Mouse (Mus musculus) layer of hippocampus, adult 8-10 months (tissue): ENCODE data around the gene Calb2. TPM values are rescaled to one million over a fixed set of nuclear protein-coding genes. Genes with fewer than 3 reads are reported as not detected.

ENCODE experiments used
- DNase-seq, 2 experiments: peaks; one replicate each; pipeline ENCODE4 v3.0.0; 2022; ENCODE audit warnings: low spot score in 2 of 2
- total RNA-seq, 4 experiments: library from RNA; stranded (reverse); gene quantifications; 2 replicates each; pipeline ENCODE4 v1.2.4; 2022

The Calb2 gene
- total RNA-seq, 4 experiments from 2014 or later = 36.3 to 41.0 (median 38.6) TPM

DNA sequence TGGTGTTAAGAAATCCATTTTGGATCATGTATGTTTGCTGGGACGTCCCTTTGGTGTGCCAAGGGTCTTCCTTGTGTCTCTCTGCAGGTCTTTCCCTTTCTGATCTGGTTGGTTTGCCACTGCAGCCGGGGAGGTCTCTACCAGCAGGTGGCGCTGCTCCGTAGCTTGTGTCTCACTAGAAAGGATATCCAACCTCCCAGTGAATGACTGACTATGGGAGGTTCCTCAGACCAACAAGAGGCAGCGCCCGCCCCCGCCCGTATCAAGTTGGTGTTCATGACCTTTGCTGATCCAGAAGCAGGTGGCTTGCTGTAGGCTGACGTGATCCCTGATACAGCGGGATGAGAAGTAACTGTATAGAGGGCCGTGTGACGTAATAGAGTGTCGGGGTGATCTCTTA, 37.5 kb downstream of the Calb2 start:
- peak; percentile 48 to 84 for DNase-seq

DNA sequence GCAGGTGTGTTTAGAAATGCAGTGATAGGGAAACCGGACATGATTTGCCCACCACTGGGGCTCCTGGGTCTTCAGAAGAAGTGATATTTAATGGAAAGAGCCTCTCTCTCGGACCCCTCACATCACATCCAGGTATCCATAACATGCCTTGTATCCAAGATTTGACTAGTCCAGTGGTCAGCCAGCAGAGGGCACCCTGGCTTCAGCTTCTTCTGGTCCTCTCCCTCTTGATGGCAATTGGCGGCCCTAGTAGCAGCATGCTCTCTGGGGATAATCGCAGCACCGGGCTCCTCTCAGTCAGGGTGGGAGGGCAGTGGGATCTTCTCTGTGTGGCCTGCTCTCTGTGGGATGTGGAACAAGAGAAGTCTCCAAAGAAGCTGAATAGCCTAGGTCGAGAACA, 48.3 kb downstream of the Calb2 start:
- peak in 1 of 2 experiments; percentile 27 for DNase-seq

DNA sequence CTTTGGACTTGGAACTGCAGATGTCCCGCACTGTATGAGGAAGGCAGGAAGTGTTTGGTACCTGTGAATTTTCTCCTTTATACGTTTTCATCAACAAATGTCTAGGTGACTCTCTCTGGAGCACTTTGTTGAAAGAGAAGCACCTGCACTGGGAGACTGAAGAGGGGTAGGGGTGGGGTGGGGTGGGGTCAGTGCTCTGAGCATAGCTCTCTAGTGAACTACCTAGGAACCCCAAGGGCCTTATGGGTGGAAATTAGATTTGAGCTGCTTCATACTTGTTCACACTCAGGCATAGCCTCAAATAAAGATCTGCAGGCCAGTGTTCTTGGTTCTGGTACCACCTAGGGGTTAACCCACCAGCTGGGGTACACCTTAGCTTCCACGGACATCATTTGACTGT, 65.4 kb downstream of the Calb2 start, which contains the start of gene Gm17720:
Gene Gm17720, minus strand, starts transcription at position 101 of the 400 bp plus-strand sequence.
- no peak for DNase-seq

DNA sequence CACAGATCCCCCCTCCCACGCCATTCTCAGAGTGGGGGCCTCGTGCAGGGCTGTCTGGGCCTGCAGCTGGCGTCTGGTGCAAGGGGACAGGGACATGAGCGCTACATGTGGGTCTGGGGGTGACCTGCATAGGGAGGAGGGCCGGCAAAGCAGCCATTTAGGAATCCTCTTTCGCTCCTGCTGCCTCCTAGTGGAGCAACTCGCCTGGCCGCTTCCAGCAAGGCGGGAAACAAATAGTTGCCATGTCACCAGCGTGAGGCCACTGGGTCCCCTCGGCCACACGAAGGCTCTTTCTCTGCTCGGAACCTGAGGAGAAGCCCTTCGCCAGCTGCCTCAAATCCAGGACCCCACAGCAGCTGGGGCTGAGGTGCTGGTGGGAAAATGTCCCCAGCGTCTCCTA, 66.3 kb downstream of the Calb2 start:
- DNase-seq = no peak

DNA sequence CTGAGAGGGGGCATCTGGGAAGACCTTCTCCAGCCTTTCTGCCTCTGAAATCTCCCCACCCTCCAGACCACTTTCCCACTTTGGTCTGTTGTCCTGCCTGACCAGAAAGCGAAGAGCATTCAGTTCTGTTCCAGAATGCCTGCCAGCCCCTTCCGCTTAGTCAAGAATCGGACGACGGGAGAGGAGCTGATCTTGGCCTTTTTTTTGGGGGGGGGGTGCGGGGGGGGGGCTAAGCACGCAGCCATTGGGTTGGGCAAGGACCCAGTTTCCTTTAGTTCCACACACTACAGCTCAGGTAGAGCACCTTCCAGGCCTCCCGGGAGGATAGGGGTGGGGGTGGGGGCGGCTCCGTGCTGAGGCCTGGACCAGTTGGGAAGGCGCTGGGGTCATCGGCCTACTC, 67.1 kb downstream of the Calb2 start, which contains the start of gene Gm21964:
Gene Gm21964, plus strand, starts transcription at position 301 of the 400 bp plus-strand sequence.
- DNase-seq = no peak

DNA sequence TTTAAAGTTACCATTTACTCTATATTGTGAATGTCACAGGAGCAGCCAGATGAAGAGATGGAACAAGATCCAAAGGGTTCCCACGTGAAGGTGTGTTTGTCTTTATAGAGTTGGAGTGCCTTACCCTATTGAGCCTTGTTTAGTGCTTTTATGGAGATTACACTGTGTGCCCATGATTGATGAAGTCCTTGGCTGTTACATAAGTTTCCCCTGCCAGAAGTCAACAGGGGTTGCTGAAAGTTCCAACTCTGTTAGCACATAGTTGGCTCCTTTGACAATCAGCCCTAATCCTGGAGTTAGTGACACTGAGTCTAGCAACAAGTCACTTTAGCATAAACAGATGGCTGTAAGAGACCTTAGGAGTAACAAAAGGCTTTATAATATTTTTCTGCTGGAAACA, 76.1 kb downstream of the Calb2 start:
- DNase-seq = no peak

Other genes starting within 250 kb of the Calb2 start
- gene Marveld3, start 206.0 kb downstream of the Calb2 start, total RNA-seq = under 1 TPM in 2 of 4 experiments, not detected in 2; 0.20 to 0.25 TPM
- not detected for gene Tat, start 177.8 kb downstream of the Calb2 start, total RNA-seq
- gene Chst4, start 128.5 kb downstream of the Calb2 start, total RNA-seq = under 1 TPM in 2 of 4 experiments, not detected in 2; 0.17 to 0.45 TPM
- gene Zfp612, start 88.5 kb downstream of the Calb2 start, total RNA-seq = 10 to 100 TPM; 27.3 to 34.4 (median 29.6) TPM
- not detected for gene Gm21964, start 67.0 kb downstream of the Calb2 start, total RNA-seq
- not detected for gene Gm17720, start 65.5 kb downstream of the Calb2 start, total RNA-seq
- 1 to 10 TPM; 5.7 to 6.8 (median 6.6) TPM for gene Cmtr2, start 47.5 kb upstream of the Calb2 start, total RNA-seq
- gene Hydin, start 98.8 kb upstream of the Calb2 start, total RNA-seq = under 1 TPM; 0.63 to 0.96 (median 0.70) TPM